Mouse (Mus musculus) midbrain, embryonic 11.5 days (tissue): ENCODE measurements around the gene Fndc10. TPM values are rescaled to one million over a fixed set of nuclear protein-coding genes. Genes with fewer than 3 reads are reported as not detected.

Source experiments
- ATAC-seq: fragments of 200-750 bp; cut with Nextera tagmentation; 2 replicates; pipeline ENCODE4 v1.8.0; 2017; ENCODE audit warnings: moderate TSS enrichment, moderate library complexity; ENCODE audit not compliant: low FRiP score
- DNase-seq: peaks from one replicate; pipeline ENCODE4 v3.0.0; 2015; ENCODE audit warnings: low spot score; ENCODE audit errors: missing footprints
- H3K27ac ChIP-seq: fragments of 300-500 bp; sonication (generic); 2 replicates; pipeline ENCODE4 v1.5.1; 2014; ENCODE audit warnings: low read depth, low read length
- H3K27me3 ChIP-seq: fragments of 300-500 bp; sonication (generic); 2 replicates; pipeline ENCODE4 v1.6.1; 2014; ENCODE audit warnings: mild to moderate bottlenecking, low read length, moderate library complexity, mixed read lengths; ENCODE audit not compliant: control insufficient read depth, insufficient read depth
- H3K36me3 ChIP-seq: fragments of 300-500 bp; sonication (generic); 2 replicates; pipeline ENCODE4 v1.6.1; 2014; ENCODE audit warnings: mild to moderate bottlenecking, low read length, moderate library complexity, mixed read lengths; ENCODE audit not compliant: control insufficient read depth, insufficient read depth
- H3K4me1 ChIP-seq: fragments of 300-500 bp; sonication (generic); 2 replicates; pipeline ENCODE4 v1.6.1; 2014; ENCODE audit warnings: low read length; ENCODE audit not compliant: control insufficient read depth, insufficient read depth
- H3K4me2 ChIP-seq: fragments of 300-500 bp; sonication (generic); 2 replicates; pipeline ENCODE4 v1.6.1; 2014; ENCODE audit warnings: mild to moderate bottlenecking, moderate library complexity
- H3K4me3 ChIP-seq: fragments of 300-500 bp; sonication (generic); 2 replicates; pipeline ENCODE4 v1.5.1; 2014; ENCODE audit warnings: low read depth, low read length
- H3K9ac ChIP-seq: fragments of 300-500 bp; sonication (generic); 2 replicates; pipeline ENCODE4 v1.6.1; 2014; ENCODE audit warnings: low read length
- H3K9me3 ChIP-seq: fragments of 300-500 bp; sonication (generic); 2 replicates; pipeline ENCODE4 v1.6.1; 2016; ENCODE audit warnings: low read length; ENCODE audit not compliant: control insufficient read depth
- WGBS: fragments of 180-500 bp; shearing (Covaris S2); extraction: QIAGEN DNeasy Blood & Tissue Kit; methylation state at CpG from one replicate; pipeline ENCODE4 v1.1.7; 2014; 5-methylcytosine and 5-hydroxymethylcytosine counted together
- polyA plus RNA-seq: library from polyadenylated mRNA; unstranded; fragments of >200 nt; fragmentation: Nextera tagmentation; extraction: Ambion mirVana; gene quantifications from 2 replicates; pipeline ENCODE4 v1.2.1, GENCODE M21; 2014

Gene Fndc10
- polyA plus RNA-seq, 1 experiment from 2014 or later, result 1.5 TPM

GRCm38 (mm10) chr4:155695531-155696062 is 1.5 kb downstream of the Fndc10 start:
- no peaks in the 10 kb centered on the region for H3K9me3 ChIP-seq
- no peak for ATAC-seq
- no peaks in the 10 kb centered on the region for H3K36me3 ChIP-seq
- no peak overlapping the region for H3K4me3 ChIP-seq
- H3K9ac ChIP-seq, result no peak overlapping the region
- DNase-seq, result no peak
- WGBS, result 75% methylated on average over 4 of the region's 4 CpGs
- H3K27me3 ChIP-seq, result peaks cover 15% of the 10 kb centered on the region
- 0 out of 2 replicates have a peak, but pooled peaks cover 4% of the 10 kb centered on the region for H3K4me1 ChIP-seq
- H3K27ac ChIP-seq, result no peak overlapping the region
- H3K4me2 ChIP-seq, result 0 out of 2 replicates have a peak overlapping the region, but pooled peaks have one; percentile 90

- no peaks in the 10 kb centered on the region for H3K9me3 ChIP-seq
- 79% methylated on average over 16 of the region's 16 CpGs for whole genome bisulfite sequencing
- no peaks in the 10 kb centered on the region for H3K36me3 ChIP-seq
- H3K4me3 ChIP-seq, result no peak overlapping the region
- H3K4me2 ChIP-seq, result no peak overlapping the region
- ATAC-seq, result no peak
- no peak for DNase-seq
- peaks cover 15% of the 10 kb centered on the region for H3K27me3 ChIP-seq
- no peak overlapping the region for H3K27ac ChIP-seq
- H3K9ac ChIP-seq, result no peak overlapping the region
- H3K4me1 ChIP-seq, result 0 out of 2 replicates have a peak, but pooled peaks cover 4% of the 10 kb centered on the region
Observed at GRCm38 (mm10) chr4:155696261-155697255, 2.4 kb downstream of the Fndc10 start.

- DNase-seq (no peak), ATAC-seq (no peak)
- Histone ChIP-seq H3K27me3 (peaks cover 4% of the 10 kb centered on the region), H3K9me3 (no peaks in the 10 kb centered on the region), H3K9ac (no peak overlapping the region), H3K4me3 (no peak overlapping the region), H3K36me3 (no peaks in the 10 kb centered on the region), H3K4me2 (no peak overlapping the region), H3K27ac (no peak overlapping the region), H3K4me1 (peaks cover 3% of the 10 kb centered on the region; the same call in 1 of the 2 replicates)
Observed at GRCm38 (mm10) chr4:155700425-155700824, 6.3 kb downstream of the Fndc10 start.

DNA sequence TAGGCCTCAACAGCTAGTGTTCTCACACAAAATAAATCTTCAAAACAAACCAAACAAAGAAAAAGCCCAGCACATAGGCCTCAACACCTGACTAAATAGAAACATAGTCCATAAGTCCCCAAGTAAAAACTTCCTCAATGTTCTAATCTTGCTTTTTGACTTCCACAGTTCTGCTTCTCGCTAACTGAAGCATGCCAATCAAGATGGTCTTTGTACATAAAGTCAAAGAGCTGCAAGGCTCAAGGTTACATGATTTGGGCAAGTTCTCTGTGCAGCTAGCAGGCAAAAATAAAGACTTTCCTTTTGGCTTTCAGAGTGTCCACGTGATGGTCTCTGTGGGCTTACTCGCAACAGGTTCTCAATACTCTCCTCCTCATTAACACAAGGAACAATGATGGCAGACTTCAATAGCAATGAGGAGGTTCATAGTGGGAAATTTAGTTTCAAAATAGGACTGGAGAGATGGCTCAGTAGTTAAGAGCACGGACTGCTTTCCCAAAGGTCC is 9.3 kb downstream of the Fndc10 start:
- Histone ChIP-seq H3K36me3 (no peaks in the 10 kb centered on the region), H3K4me3 (no peak overlapping the region), H3K4me2 (no peak overlapping the region), H3K4me1 (peaks cover 7% of the 10 kb centered on the region), H3K27ac (no peak overlapping the region), H3K9ac (no peak overlapping the region), H3K9me3 (no peaks in the 10 kb centered on the region), H3K27me3 (no peaks in the 10 kb centered on the region)
- ATAC-seq, result no peak
- DNase-seq, result no peak
- WGBS, result 91% methylated on average over 4 of the region's 4 CpGs

DNA sequence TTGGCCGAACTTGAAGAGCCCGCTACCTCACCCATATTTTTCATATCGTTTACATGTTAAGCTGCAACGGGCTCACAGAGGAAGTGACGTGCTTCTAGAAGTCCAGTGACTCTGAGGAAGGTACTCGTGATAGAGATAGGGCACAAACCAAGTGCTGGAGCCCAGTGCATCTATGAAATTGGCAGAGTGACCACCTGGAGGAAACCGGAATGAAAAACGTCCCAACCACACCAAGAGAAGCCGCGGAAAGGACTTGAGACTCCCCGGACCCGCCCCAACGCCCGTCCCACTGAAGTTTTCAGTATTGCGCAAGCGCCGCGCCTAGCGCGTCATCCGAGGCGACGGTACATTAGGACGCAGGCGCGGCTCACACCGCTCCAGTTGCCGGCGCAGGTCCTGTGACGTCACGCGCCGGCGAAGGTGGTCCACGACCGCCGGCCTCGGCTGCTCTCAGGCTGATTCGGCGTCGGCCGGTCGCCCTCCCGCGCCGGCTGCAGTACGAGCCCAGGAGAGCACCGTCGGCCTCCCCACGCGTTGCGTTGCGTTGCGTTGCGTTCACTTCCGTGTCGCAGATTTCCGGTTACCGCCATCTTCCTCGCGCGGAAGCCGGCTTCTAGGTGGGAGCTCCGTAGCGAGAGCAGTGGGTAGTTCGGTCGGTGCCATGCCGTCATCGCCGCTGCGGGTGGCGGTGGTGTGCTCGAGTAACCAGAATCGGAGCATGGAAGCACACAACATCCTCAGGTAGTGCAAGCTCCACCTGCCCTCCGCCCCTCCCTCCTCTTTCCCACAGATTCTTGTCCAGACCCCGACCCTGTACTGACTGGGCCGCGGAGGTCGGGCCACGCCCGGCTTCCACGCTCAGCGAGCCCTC is 10.8 kb downstream of the Fndc10 start, which contains the start of gene Ssu72:
Ssu72 (plus strand) TSS at position 80 of the 871 bp plus-strand sequence.
- peak; percentile 100 for DNase-seq
- Histone ChIP-seq H3K27ac (peak within 1 kb of the TSS; percentile 87), H3K36me3 (no peaks in the 10 kb centered on the region), H3K9me3 (no peaks in the 10 kb centered on the region), H3K4me2 (peak within 1 kb of the TSS; percentile 72), H3K9ac (peak within 1 kb of the TSS; percentile 94), H3K27me3 (no peaks in the 10 kb centered on the region), H3K4me1 (peaks cover 7% of the 10 kb centered on the region), H3K4me3 (peak within 1 kb of the TSS; percentile 96)
- peak; percentile 96 for ATAC-seq
- under 1% methylated on average over 81 of the region's 83 CpGs for WGBS

GRCm38 (mm10) chr4:155705592-155705929 is 11.4 kb downstream of the Fndc10 start:
- H3K27me3 ChIP-seq, result no peaks in the 10 kb centered on the region
- peak overlapping the region; percentile 96 for H3K4me3 ChIP-seq
- no peaks in the 10 kb centered on the region for H3K9me3 ChIP-seq
- no peak for DNase-seq
- WGBS, result under 1% methylated on average over 19 of the region's 19 CpGs
- ATAC-seq, result no peak
- no peaks in the 10 kb centered on the region for H3K36me3 ChIP-seq
- peak overlapping the region; percentile 94 for H3K9ac ChIP-seq
- H3K27ac ChIP-seq, result peak overlapping the region; percentile 87
- H3K4me2 ChIP-seq, result peak overlapping the region; percentile 72
- peaks cover 7% of the 10 kb centered on the region for H3K4me1 ChIP-seq

DNA sequence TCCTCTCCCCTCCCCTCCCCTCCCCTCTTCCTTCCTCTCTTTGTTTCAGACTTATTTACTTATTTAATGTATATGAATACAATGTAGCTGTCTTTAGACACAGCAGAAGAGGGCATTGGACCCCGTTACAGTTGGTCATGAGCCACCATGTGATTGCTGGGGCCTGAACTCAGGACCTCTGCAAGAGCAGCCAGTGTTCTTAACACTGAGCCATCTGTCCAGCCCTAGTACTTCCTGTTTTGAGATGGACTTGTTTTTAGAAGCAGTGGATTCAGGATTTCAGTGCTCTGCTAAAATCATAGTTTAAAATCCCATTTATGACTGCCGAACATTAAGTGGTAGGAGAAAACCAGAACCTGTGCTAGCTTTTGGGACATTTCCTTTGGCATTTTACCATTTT is 14.4 kb downstream of the Fndc10 start:
- Histone ChIP-seq H3K4me2 (no peak overlapping the region), H3K27ac (no peak overlapping the region), H3K9ac (no peak overlapping the region), H3K36me3 (no peaks in the 10 kb centered on the region), H3K4me3 (no peak overlapping the region), H3K4me1 (peaks cover 7% of the 10 kb centered on the region), H3K27me3 (no peaks in the 10 kb centered on the region), H3K9me3 (no peaks in the 10 kb centered on the region)
- DNase-seq (no peak), ATAC-seq (no peak)
- 89% methylated on average over 2 of the region's 2 CpGs for WGBS

GRCm38 (mm10) chr4:155708988-155709387 is 14.8 kb downstream of the Fndc10 start:
- no peak overlapping the region for H3K9ac ChIP-seq
- H3K4me2 ChIP-seq, result no peak overlapping the region
- ATAC-seq (no peak), DNase-seq (no peak)
- no peak overlapping the region for H3K27ac ChIP-seq
- H3K4me1 ChIP-seq, result peaks cover 7% of the 10 kb centered on the region
- no peaks in the 10 kb centered on the region for H3K9me3 ChIP-seq
- H3K36me3 ChIP-seq, result no peaks in the 10 kb centered on the region
- H3K27me3 ChIP-seq, result no peaks in the 10 kb centered on the region
- no peak overlapping the region for H3K4me3 ChIP-seq
